Mouse (Mus musculus) MEL (cell line): ENCODE results near the gene Strap. TPM values are rescaled to one million over a fixed set of nuclear protein-coding genes. Genes with fewer than 3 reads are reported as not detected.
A peak's percentile ranks its signal among the peaks of the same experiment; 100 is the strongest.

Experiments
- DNase-seq: peaks from one replicate; pipeline ENCODE4 v3.0.0; 2011; ENCODE audit warnings: low read depth, low spot score
- H3K27ac ChIP-seq: 2 replicates; pipeline ENCODE4 v1.5.1; 2012; ENCODE audit warnings: low read depth, mild to moderate bottlenecking, control low read depth, low read length, moderate library complexity; ENCODE audit not compliant: control insufficient read depth
- H3K27me3 ChIP-seq, 2 experiments: fragments of 150-350 bp in 1 of 2; sonication (generic) in 1 of 2; 2 replicates each; pipeline ENCODE4 v1.6.1; 2012; ENCODE audit warnings: low read length in 2 of 2, mild to moderate bottlenecking in 2 of 2, improper control_type of control experiment in 1 of 2, moderate library complexity in 1 of 2; ENCODE audit not compliant: insufficient read depth in 2 of 2, control insufficient read depth in 1 of 2
- H3K36me3 ChIP-seq, 2 experiments: 2 replicates each; pipeline ENCODE4 v1.6.1; 2012 to 2014; ENCODE audit warnings: low read length in 2 of 2, improper control_type of control experiment in 1 of 2, inconsistent platforms in 1 of 2, mild to moderate bottlenecking in 1 of 2; ENCODE audit not compliant: insufficient read depth in 2 of 2, control insufficient read depth in 1 of 2
- H3K4me1 ChIP-seq, 2 experiments: fragments of 150-350 bp in 1 of 2; sonication (generic) in 1 of 2; 2 replicates each; pipeline ENCODE4 v1.6.1; 2012; ENCODE audit warnings: low read length in 2 of 2, improper control_type of control experiment in 1 of 2, mild to moderate bottlenecking in 1 of 2; ENCODE audit not compliant: insufficient read depth in 2 of 2, control insufficient read depth in 1 of 2
- H3K4me3 ChIP-seq, 2 experiments: fragments of 150-350 bp in 1 of 2; sonication (generic) in 1 of 2; 2 replicates each; pipeline ENCODE4 v1.5.1; 2012; ENCODE audit warnings: low read depth in 2 of 2, low read length in 2 of 2, mild to moderate bottlenecking in 2 of 2, moderate library complexity in 2 of 2, control low read depth in 1 of 2, improper control_type of control experiment in 1 of 2; ENCODE audit not compliant: control insufficient read depth in 1 of 2, insufficient read depth in 1 of 2
- H3K79me2 ChIP-seq: 2 replicates; pipeline ENCODE4 v1.6.1; 2012; ENCODE audit warnings: mild to moderate bottlenecking, low read length, moderate library complexity; ENCODE audit not compliant: control insufficient read depth, poor library complexity, insufficient read depth
- H3K9ac ChIP-seq: 2 replicates; pipeline ENCODE4 v1.6.1; 2012; ENCODE audit warnings: low read depth, mild to moderate bottlenecking, control low read depth, low read length, moderate library complexity; ENCODE audit not compliant: control insufficient read depth, poor library complexity, severe bottlenecking
- H3K9me3 ChIP-seq: fragments of 150-350 bp; sonication (generic); replicated peaks from 2 replicates; pipeline ENCODE4 v1.6.1; 2012; ENCODE audit warnings: mild to moderate bottlenecking, low read length, improper control_type of control experiment, moderate library complexity; ENCODE audit not compliant: insufficient read depth
- CTCF ChIP-seq, 3 experiments: IDR thresholded peaks in 2 of 3; conservative IDR thresholded peaks in 1 of 3; 2 replicates each; pipeline ENCODE4 v1.5.1; 2011 to 2012; ENCODE audit warnings: low read length in 3 of 3, low read depth in 2 of 3, mild to moderate bottlenecking in 2 of 3, improper control_type of control experiment in 1 of 3, inconsistent platforms in 1 of 3, mixed read lengths in 1 of 3, moderate library complexity in 1 of 3; ENCODE audit not compliant: control insufficient read depth in 1 of 3, insufficient read depth in 1 of 3, poor library complexity in 1 of 3, severe bottlenecking in 1 of 3
- EP300 ChIP-seq, 2 experiments: IDR thresholded peaks; 2 replicates each; pipeline ENCODE4 v1.6.1; 2011; ENCODE audit warnings: improper control_type of control experiment in 2 of 2, low read length in 2 of 2, low read depth in 1 of 2, mild to moderate bottlenecking in 1 of 2
- GABPA ChIP-seq: IDR thresholded peaks from 2 replicates; pipeline ENCODE4 v1.6.1; 2012; ENCODE audit warnings: low read depth, mild to moderate bottlenecking, inconsistent platforms, low read length, improper control_type of control experiment, moderate library complexity
- JUND ChIP-seq: IDR thresholded peaks from 2 replicates; pipeline ENCODE4 v1.6.1; 2011; ENCODE audit warnings: low read depth, mild to moderate bottlenecking, improper control_type of control experiment, low read length
- KAT2A ChIP-seq: conservative IDR thresholded peaks from 2 replicates; pipeline ENCODE4 v1.6.1; 2012; ENCODE audit warnings: low read depth, low read length, improper control_type of control experiment, inconsistent platforms
- MAX ChIP-seq: IDR thresholded peaks from 2 replicates; pipeline ENCODE4 v1.6.1; 2011; ENCODE audit warnings: low read length, improper control_type of control experiment
- MEF2A ChIP-seq: IDR thresholded peaks from 2 replicates; pipeline ENCODE4 v1.6.1; 2014; ENCODE audit warnings: low read depth, mild to moderate bottlenecking, inconsistent platforms, low read length, improper control_type of control experiment; ENCODE audit not compliant: poor library complexity, insufficient replicate concordance, severe bottlenecking; ENCODE audit errors: extremely low read depth
- MXI1 ChIP-seq: IDR thresholded peaks from 2 replicates; pipeline ENCODE4 v1.6.1; 2011; ENCODE audit warnings: mild to moderate bottlenecking, low read depth, low read length, improper control_type of control experiment
- MYC ChIP-seq: IDR thresholded peaks from 2 replicates; pipeline ENCODE4 v1.6.1; 2011; ENCODE audit warnings: low read depth, mild to moderate bottlenecking, low read length, improper control_type of control experiment, moderate library complexity
- NELFE ChIP-seq: IDR thresholded peaks from 2 replicates; pipeline ENCODE4 v1.6.1; 2011; ENCODE audit warnings: low read depth, low read length, improper control_type of control experiment
- POLR2A ChIP-seq, 2 experiments: IDR thresholded peaks; 2 replicates each; pipeline ENCODE4 v1.6.1; 2011 to 2012; ENCODE audit warnings: low read length in 2 of 2, mild to moderate bottlenecking in 2 of 2, control low read depth in 1 of 2, improper control_type of control experiment in 1 of 2, low read depth in 1 of 2, moderate library complexity in 1 of 2; ENCODE audit not compliant: control insufficient read depth in 1 of 2, insufficient read depth in 1 of 2, poor library complexity in 1 of 2
- POLR2AphosphoS2 ChIP-seq: IDR thresholded peaks from 2 replicates; pipeline ENCODE4 v1.6.1; 2011; ENCODE audit warnings: low read length, improper control_type of control experiment
- RAD21 ChIP-seq: IDR thresholded peaks from 2 replicates; pipeline ENCODE4 v1.6.1; 2011; ENCODE audit warnings: mild to moderate bottlenecking, low read depth, low read length, improper control_type of control experiment
- SMC3 ChIP-seq: IDR thresholded peaks from 2 replicates; pipeline ENCODE4 v1.6.1; 2011; ENCODE audit warnings: low read depth, low read length, improper control_type of control experiment
- TAL1 ChIP-seq: IDR thresholded peaks from 2 replicates; pipeline ENCODE4 v1.6.1; 2012; ENCODE audit warnings: mild to moderate bottlenecking, inconsistent platforms, low read length, moderate library complexity, mixed read lengths
- TBP ChIP-seq: IDR thresholded peaks from 2 replicates; pipeline ENCODE4 v1.8.0; 2011; ENCODE audit warnings: low read depth, low read length, improper control_type of control experiment
- TCF12 ChIP-seq: IDR thresholded peaks from 2 replicates; pipeline ENCODE4 v1.6.1; 2014; ENCODE audit warnings: low read depth, mild to moderate bottlenecking, inconsistent platforms, low read length, improper control_type of control experiment, moderate library complexity
- USF1 ChIP-seq: IDR thresholded peaks from 2 replicates; pipeline ENCODE4 v1.6.1; 2014; ENCODE audit warnings: low read depth, mild to moderate bottlenecking, inconsistent platforms, low read length, improper control_type of control experiment, moderate library complexity
- ZC3H11A ChIP-seq: IDR thresholded peaks from 2 replicates; pipeline ENCODE4 v1.6.1; 2012; ENCODE audit warnings: low read depth, mild to moderate bottlenecking, inconsistent platforms, low read length, improper control_type of control experiment
- ZKSCAN1 ChIP-seq: IDR thresholded peaks from 2 replicates; pipeline ENCODE4 v1.6.1; 2012; ENCODE audit warnings: low read depth, mild to moderate bottlenecking, inconsistent platforms, low read length, improper control_type of control experiment, moderate library complexity
- ZNF384 ChIP-seq: IDR thresholded peaks from 2 replicates; pipeline ENCODE4 v1.6.1; 2012; ENCODE audit warnings: low read depth, mild to moderate bottlenecking, inconsistent platforms, low read length, improper control_type of control experiment
- polyA plus RNA-seq, 2 experiments: library from polyadenylated mRNA; stranded (reverse) in 1 of 2; unstranded in 1 of 2; fragments of >175 nt in 1 of 2; fragments of >200 nt in 1 of 2; gene quantifications; 2 replicates each; pipeline versions ENCODE4 v1.2.1 to v1.2.4; 2012; ENCODE audit warnings: low replicate concordance in 2 of 2, low read depth in 1 of 2; ENCODE audit not compliant: insufficient read length in 2 of 2, insufficient read depth in 1 of 2, missing spikeins in 1 of 2
- total RNA-seq: library from RNA; depleted of rRNA; stranded (reverse); fragments of 300-350 nt; gene quantifications from 2 replicates; pipeline ENCODE4 v1.2.3, GENCODE M21; 2012

Strap gene
- total and polyA plus RNA-seq, 3 experiments, result 142 to 194 TPM; not detected in 1

DNA sequence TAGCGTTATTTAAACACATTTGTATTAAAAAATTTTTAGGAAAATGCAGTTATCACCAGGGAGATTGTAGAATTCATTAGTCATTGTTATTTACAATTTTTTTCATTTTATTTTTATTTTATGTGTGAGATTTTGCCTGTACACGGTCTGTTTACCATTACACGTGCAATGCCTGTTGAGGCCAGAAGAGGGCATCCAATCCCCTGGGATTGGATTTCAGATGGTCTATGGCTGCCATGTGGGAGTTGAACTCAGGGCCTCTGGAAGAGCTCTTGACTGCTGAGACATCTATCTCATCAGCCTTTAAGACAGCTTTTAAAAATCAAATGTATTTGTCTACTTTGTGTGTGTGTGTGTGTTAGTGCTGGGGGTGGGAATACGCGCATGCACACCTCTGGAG is 21.4 kb downstream of the Strap start:
- Histone ChIP-seq H3K4me1 (no peaks in the 10 kb centered on the region), H3K9ac (no peak overlapping the region), H3K27ac (no peak overlapping the region), H3K27me3 (no peaks in the 10 kb centered on the region), H3K9me3 (no peaks in the 10 kb centered on the region), H3K36me3 (peaks cover 0 to 4% of the 10 kb centered on the region in 2 experiments; a peak in 2 of 4 replicates), H3K79me2 (no peaks in the 10 kb centered on the region; the same call in 1 of the 2 replicates), H3K4me3 (no peak overlapping the region)
- peak; percentile 90 for TF ChIP-seq MYC
- TF ChIP-seq MAX, result peak; percentile 70; the same call in 1 of the 2 replicates
- TF ChIP-seq RAD21, result peak; percentile 70
- TF ChIP-seq ZC3H11A, result peak; percentile 49
- TF ChIP-seq MXI1, result 0 out of 2 replicates have a peak, but pooled peaks have one; percentile 26
- TF ChIP-seq TBP, result no peak
- no peak for TF ChIP-seq MEF2A
- TF ChIP-seq TCF12, result no peak
- no peak for TF ChIP-seq KAT2A
- no peak for TF ChIP-seq EP300 (IDR thresholded peaks at IDR 0.05; ENCODE audit: low read depth in 1 of 2, low read length in 2 of 2)
- no peak for TF ChIP-seq ZKSCAN1
- TF ChIP-seq TAL1, result no peak
- TF ChIP-seq SMC3, result peak; percentile 65
- TF ChIP-seq ZNF384, result no peak
- no peak for TF ChIP-seq POLR2A (IDR thresholded peaks at IDR 0.05; ENCODE audit: control insufficient read depth in 1 of 2, insufficient read depth in 1 of 2, low read depth in 1 of 2, low read length in 2 of 2, poor library complexity in 1 of 2)
- no peak for TF ChIP-seq JUND
- no peak for TF ChIP-seq POLR2AphosphoS2
- TF ChIP-seq CTCF (IDR thresholded peaks at IDR 0.05 in 2 of 3, conservative IDR thresholded peaks at IDR 0.05 in 1 of 3; ENCODE audit: control insufficient read depth in 1 of 3, insufficient read depth in 1 of 3, low read depth in 2 of 3, low read length in 3 of 3, poor library complexity in 1 of 3, severe bottlenecking in 1 of 3), result peak; percentile 63 to 71 (median 64)
- peak; percentile 68 for DNase-seq

DNA sequence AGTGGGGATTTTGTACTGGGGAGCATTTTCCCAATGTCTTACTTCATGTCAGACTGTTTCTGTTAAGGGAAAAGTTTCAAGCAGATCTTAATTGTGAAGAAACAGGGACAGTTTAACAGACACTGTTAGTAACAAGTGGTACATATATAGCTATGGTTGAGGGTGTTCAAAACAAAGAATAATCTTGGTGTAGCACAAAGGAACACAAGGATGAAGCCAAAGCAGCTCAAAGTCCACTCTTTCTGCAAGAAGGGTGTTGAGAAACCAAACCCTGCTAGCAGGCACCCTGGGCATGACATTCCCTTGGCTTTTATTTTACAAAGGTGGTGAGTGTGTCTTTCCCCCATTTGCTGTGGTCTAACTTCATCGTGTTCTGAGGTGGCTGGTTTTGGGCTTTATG is 23.0 kb downstream of the Strap start:
- no peak for TF ChIP-seq NELFE
- no peak for TF ChIP-seq USF1
- TF ChIP-seq EP300 (IDR thresholded peaks at IDR 0.05; ENCODE audit: low read depth in 1 of 2, low read length in 2 of 2), result no peak
- TF ChIP-seq GABPA, result no peak
- Histone ChIP-seq H3K4me3 (no peak overlapping the region), H3K36me3 (peaks cover 0 to 4% of the 10 kb centered on the region in 2 experiments; a peak in 2 of 4 replicates), H3K27ac (no peak overlapping the region), H3K9me3 (no peaks in the 10 kb centered on the region), H3K27me3 (no peaks in the 10 kb centered on the region), H3K79me2 (no peaks in the 10 kb centered on the region; the same call in 1 of the 2 replicates), H3K9ac (no peak overlapping the region), H3K4me1 (no peaks in the 10 kb centered on the region)
- no peak for DNase-seq
